Mouse (Mus musculus): ENCODE measurements around the gene Ep300. TPM values are rescaled to one million over a fixed set of nuclear protein-coding genes. Genes with fewer than 3 reads are reported as not detected.
"Not testable (repeated sequence)": the region's sequence is repeated elsewhere in the genome, so short reads cannot be mapped to it uniquely, and the experiment has no call there.

Ep300 gene
- polyA plus RNA-seq, 1 experiment = 17.0 TPM

DNA sequence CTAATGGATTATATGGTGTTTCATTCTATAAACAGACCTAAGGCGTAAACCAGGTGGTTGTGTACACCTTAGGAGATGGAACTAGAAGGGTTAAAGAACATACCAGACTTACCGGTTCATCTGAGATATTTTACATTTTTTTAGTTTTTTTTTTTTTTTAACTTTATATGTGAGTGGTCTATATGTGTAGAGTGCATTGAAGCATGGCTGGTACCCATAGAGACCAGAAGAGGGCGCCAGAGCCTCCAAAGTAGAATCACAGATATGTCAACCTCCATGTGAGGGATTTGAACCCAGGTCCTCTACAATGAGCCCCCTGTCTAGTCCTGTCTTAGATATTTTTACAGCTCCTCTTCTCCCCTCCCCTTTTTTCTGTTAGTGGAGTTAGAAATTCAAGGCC lies 112.7 kb downstream of the Ep300 start:
- 39% methylated on average over 3 of the region's 3 CpGs for WGBS
- DNase-seq (ENCODE audit: low read depth, low spot score) = no peak

DNA sequence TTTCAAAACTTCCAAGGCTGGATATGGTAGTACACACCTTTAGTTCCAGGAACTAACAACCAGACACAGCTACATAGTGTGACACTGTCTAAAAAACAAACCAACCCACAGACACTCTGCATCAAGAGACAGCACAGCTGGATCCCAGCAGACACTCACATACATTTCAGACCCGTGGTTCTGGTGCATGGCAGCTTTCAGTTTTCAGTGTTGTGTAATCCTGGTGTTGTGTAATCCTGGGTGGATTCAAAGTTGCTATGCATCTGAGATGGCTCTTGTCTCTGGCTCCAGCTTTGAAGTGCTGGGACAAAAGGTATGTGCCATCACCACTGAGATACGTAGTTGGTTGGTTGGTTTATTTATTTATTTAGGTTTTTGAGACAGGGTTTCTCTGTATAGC lies 113.4 kb downstream of the Ep300 start:
- DNase-seq (ENCODE audit: low read depth, low spot score) = no peak
- WGBS = 56% methylated on average over 2 of the region's 2 CpGs

DNA sequence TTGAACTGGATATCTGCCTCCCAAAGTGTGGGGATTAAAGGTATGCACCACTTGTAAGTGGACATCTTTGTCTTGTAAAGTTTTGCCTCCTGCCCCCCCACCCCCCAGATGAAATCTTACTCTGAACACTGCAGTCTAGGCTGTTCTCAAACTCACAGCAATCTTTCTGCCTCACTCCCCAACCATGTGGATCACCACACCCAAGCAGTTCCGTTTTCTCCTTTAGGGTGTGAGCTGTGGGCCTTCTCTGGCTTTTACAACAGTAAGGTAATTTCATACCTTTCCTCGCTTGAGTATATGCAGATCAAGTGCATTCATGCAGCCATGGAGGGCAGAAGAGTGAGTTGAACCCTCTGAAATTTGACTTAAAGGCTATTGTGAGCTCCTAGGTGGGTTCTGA lies 115.0 kb downstream of the Ep300 start:
- 17% methylated on average over 2 of the region's 2 CpGs for WGBS
- no peak for DNase-seq (ENCODE audit: low read depth, low spot score)

DNA sequence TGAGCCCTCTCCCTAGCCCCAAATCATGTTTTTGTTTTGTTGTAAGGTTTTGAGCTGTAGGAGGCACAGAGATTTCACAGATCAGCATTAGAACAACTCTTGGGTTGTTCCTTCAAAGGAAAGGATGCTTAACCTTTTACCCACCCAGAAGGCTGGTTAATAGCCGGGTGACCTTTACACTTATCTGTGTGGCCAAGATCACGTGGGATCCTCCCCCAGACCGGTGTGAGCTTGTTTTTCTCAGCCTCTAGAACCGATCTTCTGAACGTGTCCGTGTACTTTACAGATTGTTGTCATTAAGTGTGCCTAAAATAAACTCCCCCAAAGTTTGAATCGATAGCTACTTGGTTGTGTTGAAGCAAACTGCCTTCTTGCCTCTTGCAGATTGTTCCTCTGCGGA lies 115.5 kb downstream of the Ep300 start:
- no peak for DNase-seq (ENCODE audit: low read depth, low spot score)
- WGBS = 34% methylated on average over 8 of the region's 8 CpGs

DNA sequence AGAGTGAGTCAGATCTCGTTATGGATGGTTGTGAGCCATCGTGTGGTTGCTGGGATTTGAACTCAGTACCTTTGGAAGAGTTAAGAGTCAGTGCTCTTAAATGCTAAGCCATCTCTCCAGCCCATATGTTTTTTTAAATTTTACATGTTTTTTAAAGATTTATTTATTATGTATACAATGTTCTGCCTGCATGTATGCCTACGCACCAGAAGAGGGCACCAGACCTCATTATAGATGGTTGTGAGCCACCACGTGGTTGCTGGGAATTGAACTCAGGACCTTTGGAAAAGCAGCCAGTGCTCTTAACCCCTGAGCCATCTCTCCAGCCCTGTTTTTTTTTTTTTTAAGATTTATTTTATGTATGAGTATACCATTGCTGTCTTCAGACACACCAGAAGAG lies 116.2 kb downstream of the Ep300 start:
- 79% methylated on average over 4 of the region's 4 CpGs for WGBS
- DNase-seq (ENCODE audit: low read depth, low spot score) = not testable (repeated sequence)

Other genes starting within 250 kb of the Ep300 start
- gene Slc25a17, start 224.5 kb upstream of the Ep300 start, polyA plus RNA-seq (2012; rRNA removed) = 22.5 and 25.2 TPM in 2 replicates
- gene St13, start 185.3 kb upstream of the Ep300 start, polyA plus RNA-seq (2012; rRNA removed) = 12.6 and 12.7 TPM in 2 replicates
- 2.9 and 5.1 TPM in 2 replicates for gene Xpnpep3, start 185.2 kb upstream of the Ep300 start, polyA plus RNA-seq (2012; rRNA removed)
- 0.12 TPM in 1 of 2 replicates, not detected in the other for gene Dnajb7, start 177.1 kb upstream of the Ep300 start, polyA plus RNA-seq (2012; rRNA removed)
- 52.3 and 56.4 TPM in 2 replicates for gene Rbx1, start 119.1 kb upstream of the Ep300 start, polyA plus RNA-seq (2012; rRNA removed)
- gene L3mbtl2, start 78.5 kb downstream of the Ep300 start, polyA plus RNA-seq (2012; rRNA removed) = 14.1 and 14.7 TPM in 2 replicates
- 0.91 and 1.2 TPM in 2 replicates for gene Chadl, start 111.9 kb downstream of the Ep300 start, polyA plus RNA-seq (2012; rRNA removed)
- gene Zc3h7b, start 159.7 kb downstream of the Ep300 start, polyA plus RNA-seq (2012; rRNA removed) = 9.4 and 11.6 TPM in 2 replicates
- 42.1 and 45.6 TPM in 2 replicates for gene Rangap1, start 160.2 kb downstream of the Ep300 start, polyA plus RNA-seq (2012; rRNA removed)
- gene Tef, start 217.1 kb downstream of the Ep300 start, polyA plus RNA-seq (2012; rRNA removed) = 5.9 and 11.3 TPM in 2 replicates